Mouse (Mus musculus): ENCODE data around the gene Fam120b. TPM values are rescaled to one million over a fixed set of nuclear protein-coding genes. Genes with fewer than 3 reads are reported as not detected.

Gene Fam120b
- polyA plus RNA-seq, 1 experiment: 12.3 TPM

GRCm38 (mm10) chr17:15406576-15406975, 10.6 kb downstream of the Fam120b start:
- no peak overlapping the region for H3K27ac ChIP-seq (ENCODE audit: insufficient read depth, low read depth, low read length)
- TF ChIP-seq CTCF (conservative IDR thresholded peaks at IDR 0.05; ENCODE audit: insufficient read depth, insufficient read length, low read depth, low read length): no peak
- no peak for TF ChIP-seq POLR2A (IDR thresholded peaks at IDR 0.05; ENCODE audit: low read depth, low read length)
- H3K36me3 ChIP-seq (ENCODE audit: control insufficient read depth, insufficient read depth, low read length): peaks cover 15% of the 10 kb centered on the region
- DNase-seq: no peak
- H3K27me3 ChIP-seq (replicated peaks; ENCODE audit: control insufficient read depth, insufficient read depth, low read length): no peaks in the 10 kb centered on the region
- no peak overlapping the region for H3K4me3 ChIP-seq (ENCODE audit: insufficient read depth, low read depth, low read length)
- H3K4me1 ChIP-seq (ENCODE audit: control insufficient read depth, insufficient read depth, low read length): no peaks in the 10 kb centered on the region
- WGBS: 89% methylated on average over 2 of the region's 2 CpGs

DNA sequence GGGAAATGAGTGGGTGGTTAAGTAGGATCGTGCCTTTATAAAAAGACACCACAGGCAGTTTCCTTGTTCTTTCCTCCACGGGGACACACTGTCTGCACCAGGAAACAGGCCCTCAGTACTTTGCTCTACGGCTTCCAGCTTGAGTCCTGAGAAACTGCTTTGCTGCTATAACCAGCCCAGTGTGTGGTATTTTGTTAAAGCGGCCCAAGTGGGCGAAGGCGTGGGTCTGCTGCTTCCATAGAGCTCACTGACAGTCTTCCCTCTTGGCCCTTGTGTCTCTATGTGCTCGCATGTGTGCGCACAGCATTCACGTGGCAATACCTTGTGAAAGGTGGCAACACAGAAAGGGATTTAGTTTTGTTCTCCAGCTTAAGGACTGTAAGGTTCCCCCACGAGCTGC, 13.3 kb downstream of the Fam120b start:
- no peak for TF ChIP-seq POLR2A (IDR thresholded peaks at IDR 0.05; ENCODE audit: low read depth, low read length)
- no peak for TF ChIP-seq CTCF (conservative IDR thresholded peaks at IDR 0.05; ENCODE audit: insufficient read depth, insufficient read length, low read depth, low read length)
- WGBS: 95% methylated on average over 10 of the region's 10 CpGs
- no peak for DNase-seq
- no peak overlapping the region for H3K4me3 ChIP-seq (ENCODE audit: insufficient read depth, low read depth, low read length)
- no peak overlapping the region for H3K27ac ChIP-seq (ENCODE audit: insufficient read depth, low read depth, low read length)
- H3K36me3 ChIP-seq (ENCODE audit: control insufficient read depth, insufficient read depth, low read length): peaks cover 1% of the 10 kb centered on the region
- no peaks in the 10 kb centered on the region for H3K27me3 ChIP-seq (replicated peaks; ENCODE audit: control insufficient read depth, insufficient read depth, low read length)
- no peaks in the 10 kb centered on the region for H3K4me1 ChIP-seq (ENCODE audit: control insufficient read depth, insufficient read depth, low read length)

DNA sequence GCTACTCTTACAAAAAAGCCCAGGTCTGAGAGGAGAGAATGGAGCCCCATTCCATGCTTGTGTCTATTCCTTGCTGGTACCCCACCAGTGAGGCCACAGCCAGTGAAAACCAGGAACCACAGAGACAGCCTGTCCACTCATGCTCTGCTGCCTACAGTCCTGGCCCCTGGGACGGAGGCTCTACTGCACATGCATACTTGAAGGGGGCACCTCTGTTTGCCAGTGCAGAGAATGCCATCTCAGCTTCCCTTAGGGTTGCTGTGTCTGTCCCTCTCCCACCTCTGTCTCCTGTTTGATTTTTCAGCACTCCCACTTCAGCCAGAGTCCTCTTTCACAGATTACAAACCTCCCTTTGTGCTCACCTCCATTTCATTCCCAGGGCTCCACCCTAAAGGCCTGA, 14.9 kb downstream of the Fam120b start:
- H3K27me3 ChIP-seq (replicated peaks; ENCODE audit: control insufficient read depth, insufficient read depth, low read length): no peaks in the 10 kb centered on the region
- DNase-seq: no peak
- 93% methylated on average over 1 of the region's 1 CpGs for WGBS
- H3K4me1 ChIP-seq (ENCODE audit: control insufficient read depth, insufficient read depth, low read length): no peaks in the 10 kb centered on the region
- no peak for TF ChIP-seq POLR2A (IDR thresholded peaks at IDR 0.05; ENCODE audit: low read depth, low read length)
- TF ChIP-seq CTCF (conservative IDR thresholded peaks at IDR 0.05; ENCODE audit: insufficient read depth, insufficient read length, low read depth, low read length): no peak
- no peak overlapping the region for H3K4me3 ChIP-seq (ENCODE audit: insufficient read depth, low read depth, low read length)
- H3K27ac ChIP-seq (ENCODE audit: insufficient read depth, low read depth, low read length): no peak overlapping the region
- H3K36me3 ChIP-seq (ENCODE audit: control insufficient read depth, insufficient read depth, low read length): no peaks in the 10 kb centered on the region; the same call in 1 of the 2 replicates

- Histone ChIP-seq H3K27me3 (replicated peaks; ENCODE audit: control insufficient read depth, insufficient read depth, low read length) (no peaks in the 10 kb centered on the region), H3K36me3 (ENCODE audit: control insufficient read depth, insufficient read depth, low read length) (peaks cover 2% of the 10 kb centered on the region; the same call in 1 of the 2 replicates), H3K4me1 (ENCODE audit: control insufficient read depth, insufficient read depth, low read length) (no peaks in the 10 kb centered on the region), H3K27ac (ENCODE audit: insufficient read depth, low read depth, low read length) (no peak overlapping the region), H3K4me3 (ENCODE audit: insufficient read depth, low read depth, low read length) (no peak overlapping the region)
- no peak for TF ChIP-seq CTCF (conservative IDR thresholded peaks at IDR 0.05; ENCODE audit: insufficient read depth, insufficient read length, low read depth, low read length)
- DNase-seq: no peak
- 87% methylated on average over 12 of the region's 12 CpGs for WGBS
Observed at GRCm38 (mm10) chr17:15416596-15417215, 20.7 kb downstream of the Fam120b start.

DNA sequence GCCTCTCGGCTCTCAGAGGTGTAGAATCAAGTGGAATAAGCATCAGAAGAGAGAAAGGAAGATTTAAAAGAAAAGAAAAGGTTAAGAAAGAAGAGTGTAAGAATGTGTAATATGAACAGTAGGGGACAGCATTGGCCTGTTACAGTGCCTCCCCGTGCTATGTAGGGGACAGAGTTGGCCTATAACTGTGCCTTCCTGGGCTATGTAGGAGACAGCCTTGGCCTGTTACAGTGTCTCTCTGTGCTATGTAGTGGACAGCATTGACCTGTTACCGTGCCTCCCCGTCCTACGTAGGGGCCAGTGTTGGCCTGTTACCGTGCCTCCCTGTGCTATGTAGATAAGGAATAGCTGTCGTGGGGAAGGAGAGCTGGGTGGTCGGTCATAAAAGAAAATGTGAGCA, 23.5 kb downstream of the Fam120b start:
- Histone ChIP-seq H3K36me3 (ENCODE audit: control insufficient read depth, insufficient read depth, low read length) (peaks cover 2% of the 10 kb centered on the region; the same call in 1 of the 2 replicates), H3K4me3 (ENCODE audit: insufficient read depth, low read depth, low read length) (no peak overlapping the region), H3K4me1 (ENCODE audit: control insufficient read depth, insufficient read depth, low read length) (no peaks in the 10 kb centered on the region), H3K27me3 (replicated peaks; ENCODE audit: control insufficient read depth, insufficient read depth, low read length) (no peaks in the 10 kb centered on the region), H3K27ac (ENCODE audit: insufficient read depth, low read depth, low read length) (no peak overlapping the region)
- WGBS: 89% methylated on average over 8 of the region's 8 CpGs
- no peak for DNase-seq
- TF ChIP-seq CTCF (conservative IDR thresholded peaks at IDR 0.05; ENCODE audit: insufficient read depth, insufficient read length, low read depth, low read length) (peak; percentile 37; the same call in 1 of the 2 replicates), POLR2A (IDR thresholded peaks at IDR 0.05; ENCODE audit: low read depth, low read length) (no peak)

DNA sequence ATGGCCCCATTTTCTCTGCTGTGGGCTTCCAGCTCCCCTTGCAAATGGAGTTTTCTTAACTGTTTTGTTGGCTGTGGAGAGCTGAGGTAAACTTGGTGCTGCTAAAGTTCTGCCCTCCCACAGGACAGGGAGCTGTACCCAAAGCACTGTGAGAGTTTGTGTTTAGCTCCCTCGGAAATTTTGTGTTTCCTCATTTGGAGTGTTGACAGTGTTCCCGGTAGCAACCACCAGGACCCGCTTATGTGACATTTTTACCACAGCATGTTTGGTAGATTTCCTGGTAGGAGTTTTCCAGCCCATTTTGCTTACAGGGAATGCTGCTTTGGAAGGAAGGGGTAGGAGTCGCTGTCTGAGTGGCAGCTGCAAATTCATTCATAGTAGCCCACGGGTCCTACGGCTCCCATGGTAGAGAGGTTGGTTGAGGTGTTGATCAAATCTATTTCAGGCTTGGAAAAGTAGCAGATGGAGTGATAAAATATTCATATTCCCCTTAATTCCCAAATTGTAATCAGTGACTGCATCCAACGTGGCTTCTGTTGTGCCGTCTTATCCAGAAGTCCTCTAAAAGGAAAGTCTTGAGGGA, 24.1 kb downstream of the Fam120b start:
- no peak overlapping the region for H3K4me3 ChIP-seq (ENCODE audit: insufficient read depth, low read depth, low read length)
- no peak for TF ChIP-seq CTCF (conservative IDR thresholded peaks at IDR 0.05; ENCODE audit: insufficient read depth, insufficient read length, low read depth, low read length)
- TF ChIP-seq POLR2A (IDR thresholded peaks at IDR 0.05; ENCODE audit: low read depth, low read length): no peak
- no peak for DNase-seq
- 85% methylated on average over 8 of the region's 8 CpGs for WGBS
- no peaks in the 10 kb centered on the region for H3K4me1 ChIP-seq (ENCODE audit: control insufficient read depth, insufficient read depth, low read length)
- H3K27me3 ChIP-seq (replicated peaks; ENCODE audit: control insufficient read depth, insufficient read depth, low read length): no peaks in the 10 kb centered on the region
- H3K27ac ChIP-seq (ENCODE audit: insufficient read depth, low read depth, low read length): no peak overlapping the region
- peaks cover 4% of the 10 kb centered on the region; the same call in 1 of the 2 replicates for H3K36me3 ChIP-seq (ENCODE audit: control insufficient read depth, insufficient read depth, low read length)

DNA sequence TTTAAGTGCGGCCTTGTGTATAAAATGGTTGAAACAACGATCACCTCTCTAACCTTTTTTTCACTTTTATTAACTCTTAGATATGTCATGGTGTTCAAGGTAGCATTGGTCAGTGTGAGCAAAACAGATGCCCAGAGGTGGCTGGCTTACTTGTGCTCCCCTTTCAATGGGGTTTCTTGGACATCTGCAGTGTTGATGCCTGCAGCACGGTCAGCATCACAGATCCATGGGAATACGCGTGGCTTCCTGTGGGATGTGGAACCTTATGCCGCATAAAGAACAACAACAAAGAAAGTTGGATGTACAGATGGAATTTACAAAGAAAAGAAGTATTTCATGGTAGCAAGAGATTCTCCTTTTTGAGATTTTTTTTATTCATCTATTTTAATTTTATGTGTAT, 25.4 kb downstream of the Fam120b start:
- 98% methylated on average over 6 of the region's 6 CpGs for WGBS
- TF ChIP-seq CTCF (conservative IDR thresholded peaks at IDR 0.05; ENCODE audit: insufficient read depth, insufficient read length, low read depth, low read length) (no peak), POLR2A (IDR thresholded peaks at IDR 0.05; ENCODE audit: low read depth, low read length) (no peak)
- H3K27ac ChIP-seq (ENCODE audit: insufficient read depth, low read depth, low read length): no peak overlapping the region
- no peak for DNase-seq
- no peak overlapping the region for H3K4me3 ChIP-seq (ENCODE audit: insufficient read depth, low read depth, low read length)
- peaks cover 4% of the 10 kb centered on the region; the same call in 1 of the 2 replicates for H3K36me3 ChIP-seq (ENCODE audit: control insufficient read depth, insufficient read depth, low read length)
- H3K4me1 ChIP-seq (ENCODE audit: control insufficient read depth, insufficient read depth, low read length): no peaks in the 10 kb centered on the region
- no peaks in the 10 kb centered on the region for H3K27me3 ChIP-seq (replicated peaks; ENCODE audit: control insufficient read depth, insufficient read depth, low read length)

All from kidney, adult 2 months (tissue).